Mouse (Mus musculus): ENCODE results near the gene Pard6a. TPM values are rescaled to one million over a fixed set of nuclear protein-coding genes. Genes with fewer than 3 reads are reported as not detected.

The Pard6a gene
- polyA plus RNA-seq, 1 experiment from 2014 or later, result 19.6 TPM

- Histone ChIP-seq H3K4me1 (replicated peaks; ENCODE audit: insufficient read depth, low read length) (no peaks in the 10 kb centered on the region), H3K36me3 (ENCODE audit: insufficient read depth, low read length) (peaks cover 12% of the 10 kb centered on the region), H3K4me3 (replicated peaks; ENCODE audit: low read depth, low read length) (no peak overlapping the region), H3K9ac (ENCODE audit: low read depth, low read length) (0 out of 2 replicates have a peak overlapping the region, but pooled peaks have one; percentile 8), H3K9me3 (replicated peaks; ENCODE audit: low read length) (no peaks in the 10 kb centered on the region), H3K4me2 (ENCODE audit: low read length) (peak overlapping the region; percentile 56; the same call in 1 of the 2 replicates), H3K27ac (no peak overlapping the region), H3K27me3 (ENCODE audit: insufficient read depth, low read length) (no peaks in the 10 kb centered on the region)
- no peak for ATAC-seq (replicated peaks; ENCODE audit: low FRiP score, low read depth)
- DNase-seq (ENCODE audit: low spot score), result no peak
- no peak for TF ChIP-seq CTCF (IDR thresholded peaks at IDR 0.05; ENCODE audit: low read depth)
- 65% methylated on average over 6 of the region's 6 CpGs for WGBS
Measured at GRCm38 (mm10) chr8:105686551-105686950, 14.4 kb upstream of the Pard6a start.

- 71% methylated on average over 8 of the region's 8 CpGs for WGBS
- no peak overlapping the region for H3K27ac ChIP-seq
Measured at GRCm38 (mm10) chr8:105687512-105687911, 13.4 kb upstream of the Pard6a start.

DNA sequence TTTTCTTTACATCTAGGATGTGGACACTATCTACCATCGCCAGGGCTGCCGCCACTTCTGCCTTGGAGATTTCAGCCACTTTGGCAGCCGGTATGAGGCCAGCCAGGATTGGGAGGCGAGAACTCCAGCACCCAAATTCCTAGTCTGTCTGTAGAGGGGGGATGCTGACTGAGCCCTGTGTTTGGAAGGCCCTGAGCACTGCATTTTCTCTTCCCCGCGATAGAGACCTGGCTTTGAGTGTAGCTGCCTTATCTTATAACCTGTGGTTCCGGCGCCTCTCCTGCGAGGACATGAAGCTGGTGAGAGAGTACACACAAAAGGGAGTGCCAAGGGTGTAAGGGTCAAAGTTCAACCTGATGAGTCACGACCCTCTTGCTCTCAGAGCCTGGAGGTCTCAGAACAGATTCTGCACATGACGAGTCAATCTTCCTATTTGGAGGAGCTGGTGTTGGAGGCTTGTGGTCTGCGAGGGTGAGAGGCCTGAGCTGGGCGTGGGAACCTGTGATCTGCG is 12.7 kb upstream of the Pard6a start:
- no peaks in the 10 kb centered on the region for H3K27me3 ChIP-seq (ENCODE audit: insufficient read depth, low read length)
- H3K9me3 ChIP-seq (replicated peaks; ENCODE audit: low read length), result no peaks in the 10 kb centered on the region
- no peak overlapping the region for H3K9ac ChIP-seq (ENCODE audit: low read depth, low read length)
- H3K36me3 ChIP-seq (ENCODE audit: insufficient read depth, low read length), result 0 out of 2 replicates have a peak, but pooled peaks cover 6% of the 10 kb centered on the region
- TF ChIP-seq CTCF (IDR thresholded peaks at IDR 0.05; ENCODE audit: low read depth), result no peak
- no peak overlapping the region for H3K4me2 ChIP-seq (ENCODE audit: low read length)
- no peak overlapping the region for H3K4me3 ChIP-seq (replicated peaks; ENCODE audit: low read depth, low read length)
- H3K4me1 ChIP-seq (replicated peaks; ENCODE audit: insufficient read depth, low read length), result no peaks in the 10 kb centered on the region
- WGBS, result 75% methylated on average over 14 of the region's 14 CpGs
- no peak overlapping the region for H3K27ac ChIP-seq
- ATAC-seq (replicated peaks; ENCODE audit: low FRiP score, low read depth) (no peak), DNase-seq (ENCODE audit: low spot score) (no peak)

More at GRCm38 (mm10) chr8:105687512-105687911, 13.4 kb upstream of the Pard6a start:
- Histone ChIP-seq H3K9ac (ENCODE audit: low read depth, low read length) (no peak overlapping the region), H3K36me3 (ENCODE audit: insufficient read depth, low read length) (peaks cover 12% of the 10 kb centered on the region), H3K4me2 (ENCODE audit: low read length) (no peak overlapping the region), H3K4me3 (replicated peaks; ENCODE audit: low read depth, low read length) (no peak overlapping the region), H3K9me3 (replicated peaks; ENCODE audit: low read length) (no peaks in the 10 kb centered on the region), H3K27me3 (ENCODE audit: insufficient read depth, low read length) (no peaks in the 10 kb centered on the region), H3K4me1 (replicated peaks; ENCODE audit: insufficient read depth, low read length) (no peaks in the 10 kb centered on the region)
- no peak for DNase-seq (ENCODE audit: low spot score)
- TF ChIP-seq CTCF (IDR thresholded peaks at IDR 0.05; ENCODE audit: low read depth), result no peak
- ATAC-seq (replicated peaks; ENCODE audit: low FRiP score, low read depth), result no peak

GRCm38 (mm10) chr8:105689256-105689982 is 11.5 kb upstream of the Pard6a start:
- H3K9ac ChIP-seq (ENCODE audit: low read depth, low read length), result no peak overlapping the region
- WGBS, result 67% methylated on average over 35 of the region's 35 CpGs
- peaks cover 8% of the 10 kb centered on the region for H3K4me1 ChIP-seq (replicated peaks; ENCODE audit: insufficient read depth, low read length)
- H3K9me3 ChIP-seq (replicated peaks; ENCODE audit: low read length), result no peaks in the 10 kb centered on the region
- no peak overlapping the region for H3K27ac ChIP-seq
- no peak for ATAC-seq (replicated peaks; ENCODE audit: low FRiP score, low read depth)
- no peak for DNase-seq (ENCODE audit: low spot score)
- H3K4me2 ChIP-seq (ENCODE audit: low read length), result no peak overlapping the region
- no peaks in the 10 kb centered on the region for H3K36me3 ChIP-seq (ENCODE audit: insufficient read depth, low read length)
- no peak overlapping the region for H3K4me3 ChIP-seq (replicated peaks; ENCODE audit: low read depth, low read length)
- H3K27me3 ChIP-seq (ENCODE audit: insufficient read depth, low read length), result no peaks in the 10 kb centered on the region
- no peak for TF ChIP-seq CTCF (IDR thresholded peaks at IDR 0.05; ENCODE audit: low read depth)

DNA sequence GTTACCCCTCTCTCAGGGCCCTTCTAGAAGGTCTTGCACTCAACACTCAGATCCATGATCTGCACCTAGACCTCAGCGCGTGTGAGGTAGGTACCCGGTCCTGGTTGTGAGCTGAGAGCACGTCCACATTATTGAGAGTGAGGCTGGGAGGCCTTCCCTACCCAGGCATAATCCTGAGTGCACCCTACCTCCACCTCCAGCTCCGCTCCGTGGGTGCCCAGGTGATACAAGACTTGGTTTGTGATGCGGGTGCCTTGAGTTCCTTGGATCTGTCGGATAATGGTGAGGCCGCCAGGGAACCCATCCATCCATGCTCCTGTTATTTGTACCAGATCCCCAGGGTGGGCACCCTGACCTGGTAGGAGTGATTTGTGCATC is 11.0 kb upstream of the Pard6a start:
- ATAC-seq (replicated peaks; ENCODE audit: low FRiP score, low read depth) (no peak), DNase-seq (ENCODE audit: low spot score) (no peak)
- H3K36me3 ChIP-seq (ENCODE audit: insufficient read depth, low read length), result no peaks in the 10 kb centered on the region
- H3K9me3 ChIP-seq (replicated peaks; ENCODE audit: low read length), result no peaks in the 10 kb centered on the region
- no peaks in the 10 kb centered on the region for H3K27me3 ChIP-seq (ENCODE audit: insufficient read depth, low read length)
- H3K27ac ChIP-seq, result no peak overlapping the region
- no peak overlapping the region for H3K9ac ChIP-seq (ENCODE audit: low read depth, low read length)
- no peak overlapping the region for H3K4me2 ChIP-seq (ENCODE audit: low read length)
- no peak overlapping the region for H3K4me3 ChIP-seq (replicated peaks; ENCODE audit: low read depth, low read length)
- 92% methylated on average over 9 of the region's 9 CpGs for WGBS
- H3K4me1 ChIP-seq (replicated peaks; ENCODE audit: insufficient read depth, low read length), result peaks cover 10% of the 10 kb centered on the region
- TF ChIP-seq CTCF (IDR thresholded peaks at IDR 0.05; ENCODE audit: low read depth), result no peak

GRCm38 (mm10) chr8:105690978-105691377 is 10.0 kb upstream of the Pard6a start:
- Histone ChIP-seq H3K9ac (ENCODE audit: low read depth, low read length) (no peak overlapping the region), H3K4me2 (ENCODE audit: low read length) (no peak overlapping the region), H3K27ac (no peak overlapping the region), H3K4me3 (replicated peaks; ENCODE audit: low read depth, low read length) (no peak overlapping the region), H3K27me3 (ENCODE audit: insufficient read depth, low read length) (no peaks in the 10 kb centered on the region), H3K4me1 (replicated peaks; ENCODE audit: insufficient read depth, low read length) (peaks cover 10% of the 10 kb centered on the region), H3K9me3 (replicated peaks; ENCODE audit: low read length) (no peaks in the 10 kb centered on the region), H3K36me3 (ENCODE audit: insufficient read depth, low read length) (no peaks in the 10 kb centered on the region)
- DNase-seq (ENCODE audit: low spot score) (no peak), ATAC-seq (replicated peaks; ENCODE audit: low FRiP score, low read depth) (no peak)
- 82% methylated on average over 14 of the region's 14 CpGs for WGBS
- TF ChIP-seq CTCF (IDR thresholded peaks at IDR 0.05; ENCODE audit: low read depth), result no peak

Data from kidney, postnatal 0 days (tissue).